ENCODE assay signal across 9 mouse cellular contexts in genomic region chr7:126775185-126775977, GRCm38 (mm10). TPM values are rescaled to one million over a fixed set of nuclear protein-coding genes. Genes with fewer than 3 reads are reported as not detected.
DNase-seq lines count a peak whose midpoint lies in the region; ATAC-seq and TF ChIP-seq lines count a peak whose summit lies in the region.
"Had no signal": no experiment of that assay in that cellular context is flagged by ENCODE, and none has a peak within 500 bp of the region (broad histone marks: within the 10 kb centered on the region; RNA-seq: fewer than 3 reads in every experiment).

No protein-coding gene starts in this region.

- DNase-seq in kidney, postnatal 14 days, result no peak
- DNase-seq in right cerebral cortex, adult 2 months (ENCODE audit: low spot score in 2 of 2), result no peak
- no peak for DNase-seq in gastrocnemius, postnatal 4 days (ENCODE audit: low spot score in 2 of 2)
- DNase-seq in urinary bladder, adult 2 months (ENCODE audit: low spot score), result no peak
- DNase-seq: adrenal gland, postnatal 36 days had no signal

- 0 out of 2 replicates have a peak overlapping the region, but pooled peaks have one; percentile 21 for H3K27ac ChIP-seq in kidney, embryonic 16.5 days (ENCODE audit: low read length)
- no peak overlapping the region for H3K27ac ChIP-seq in bone marrow, adult 2 months (ENCODE audit: control insufficient read depth, insufficient read depth, low read depth, low read length, poor library complexity)
- H3K27ac ChIP-seq in hindbrain, embryonic 12.5 days, result peak overlapping the region; percentile 88; the same call in 1 of the 2 replicates
- 0 out of 2 replicates have a peak overlapping the region, but pooled peaks have one; percentile 91 for H3K27ac ChIP-seq in midbrain, embryonic 16.5 days (ENCODE audit: low read length)

- ATAC-seq in kidney, embryonic 16.5 days (ENCODE audit: low FRiP score, low TSS enrichment), result no peak
- no peak for ATAC-seq in hindbrain, embryonic 12.5 days (ENCODE audit: low FRiP score)
- no peak for ATAC-seq in midbrain, embryonic 16.5 days

- no peak for TF ChIP-seq POLR2A in bone marrow, adult 2 months (IDR thresholded peaks at IDR 0.05; ENCODE audit: borderline replicate concordance, control insufficient read depth, low read depth, low read length)

- no peak overlapping the region for H3K9ac ChIP-seq in kidney, embryonic 16.5 days (replicated peaks; ENCODE audit: low read length)
- no peak overlapping the region for H3K9ac ChIP-seq in hindbrain, embryonic 12.5 days
- peak overlapping the region; percentile 96; the same call in 1 of the 2 replicates for H3K9ac ChIP-seq in midbrain, embryonic 16.5 days (ENCODE audit: low read depth, low read length)

- 79% methylated on average over 10 of the region's 10 CpGs for WGBS in kidney, embryonic 16.5 days
- 50% methylated on average over 10 of the region's 10 CpGs for WGBS in bone marrow, adult 2 months
- 87% methylated on average over 10 of the region's 10 CpGs for WGBS in hindbrain, embryonic 12.5 days
- WGBS in midbrain, embryonic 16.5 days, result 88% methylated on average over 10 of the region's 10 CpGs

- H3K4me3 ChIP-seq in kidney, embryonic 16.5 days (ENCODE audit: low read length), result no peak overlapping the region
- H3K4me3 ChIP-seq in bone marrow, adult 2 months (replicated peaks; ENCODE audit: control insufficient read depth, low read depth, low read length), result no peak overlapping the region
- no peak overlapping the region for H3K4me3 ChIP-seq in hindbrain, embryonic 12.5 days
- H3K4me3 ChIP-seq in midbrain, embryonic 16.5 days (ENCODE audit: low read depth, low read length), result no peak overlapping the region

- H3K36me3 ChIP-seq in kidney, embryonic 16.5 days (ENCODE audit: insufficient read depth, low read length), result peaks cover 11% of the 10 kb centered on the region; the same call in 1 of the 2 replicates
- peaks cover 18% of the 10 kb centered on the region for H3K36me3 ChIP-seq in hindbrain, embryonic 12.5 days
- H3K36me3 ChIP-seq in midbrain, embryonic 16.5 days (ENCODE audit: control insufficient read depth, insufficient read depth, low read length), result no peaks in the 10 kb centered on the region

- no peaks in the 10 kb centered on the region for H3K27me3 ChIP-seq in kidney, embryonic 16.5 days (ENCODE audit: insufficient read depth, low read length)
- H3K27me3 ChIP-seq in hindbrain, embryonic 12.5 days, result no peaks in the 10 kb centered on the region
- no peaks in the 10 kb centered on the region for H3K27me3 ChIP-seq in midbrain, embryonic 16.5 days (ENCODE audit: control insufficient read depth, insufficient read depth, low read depth, low read length)

- peak; percentile 57 for TF ChIP-seq CTCF in bone marrow, adult 2 months (IDR thresholded peaks at IDR 0.05; ENCODE audit: control insufficient read depth, insufficient read depth, low read length)

- H3K4me2 ChIP-seq in kidney, embryonic 16.5 days (replicated peaks; ENCODE audit: low read depth, low read length), result no peak overlapping the region
- H3K4me2 ChIP-seq in hindbrain, embryonic 12.5 days (replicated peaks), result peak overlapping the region; percentile 95
- no peak overlapping the region for H3K4me2 ChIP-seq in midbrain, embryonic 16.5 days (ENCODE audit: low read length)

- no peaks in the 10 kb centered on the region for H3K9me3 ChIP-seq in kidney, embryonic 16.5 days (ENCODE audit: low read length)
- no peaks in the 10 kb centered on the region for H3K9me3 ChIP-seq in hindbrain, embryonic 12.5 days (replicated peaks)
- no peaks in the 10 kb centered on the region for H3K9me3 ChIP-seq in midbrain, embryonic 16.5 days (replicated peaks; ENCODE audit: control insufficient read depth, low read length, poor library complexity, severe bottlenecking)

- H3K4me1 ChIP-seq in kidney, embryonic 16.5 days (ENCODE audit: insufficient read depth, low read length), result peaks cover 33% of the 10 kb centered on the region
- H3K4me1 ChIP-seq in bone marrow, adult 2 months (ENCODE audit: control insufficient read depth, insufficient read depth, low read length), result peaks cover 10% of the 10 kb centered on the region
- peaks cover 35% of the 10 kb centered on the region for H3K4me1 ChIP-seq in hindbrain, embryonic 12.5 days
- H3K4me1 ChIP-seq in midbrain, embryonic 16.5 days (ENCODE audit: control insufficient read depth, insufficient read depth, low read length), result peaks cover 29% of the 10 kb centered on the region

RNA-seq across cellular contexts. Expression of gene Ypel3, which starts 1.4 kb away (rescaled TPM):
- polyA plus RNA-seq in kidney, embryonic 16.5 days (2015; fragmentation: Nextera tagmentation; extraction: Ambion mirVana), result 95.8 and 101 TPM in 2 replicates
- polyA plus RNA-seq in bone marrow, adult 2 months (2011; ENCODE audit: insufficient read depth, insufficient read length, low replicate concordance, missing spikeins), result 236 and 411 TPM in 2 replicates
- polyA plus RNA-seq in hindbrain, embryonic 12.5 days (2016; fragmentation: Nextera tagmentation; extraction: Ambion mirVana), result 140 and 144 TPM in 2 replicates
- polyA plus RNA-seq in midbrain, embryonic 16.5 days (2015; fragmentation: Nextera tagmentation; extraction: Ambion mirVana), result 162 and 191 TPM in 2 replicates
- 10 to 100 TPM; 61.7 to 82.5 TPM for total RNA-seq in gastrocnemius, postnatal 4 days (2021)
- 188 and 213 TPM in 2 replicates for polyA plus RNA-seq in urinary bladder, adult 2 months (2012; rRNA removed)

RNA-seq across cellular contexts. Expression of gene Tbx6, which starts 5.9 kb away (rescaled TPM):
- 0.29 and 0.78 TPM in 2 replicates for polyA plus RNA-seq in kidney, embryonic 16.5 days (2015; fragmentation: Nextera tagmentation; extraction: Ambion mirVana)
- polyA plus RNA-seq in bone marrow, adult 2 months (2011; ENCODE audit: insufficient read depth, insufficient read length, low replicate concordance, missing spikeins), result 7.5 and 13.7 TPM in 2 replicates
- 0.48 and 1.1 TPM in 2 replicates for polyA plus RNA-seq in hindbrain, embryonic 12.5 days (2016; fragmentation: Nextera tagmentation; extraction: Ambion mirVana)
- 0.51 and 0.64 TPM in 2 replicates for polyA plus RNA-seq in midbrain, embryonic 16.5 days (2015; fragmentation: Nextera tagmentation; extraction: Ambion mirVana)
- total RNA-seq in gastrocnemius, postnatal 4 days (2021), result 1 to 10 TPM in 1 of 2 experiments, under 1 TPM in 1; 0.44 to 1.1 TPM
- 1.3 and 1.4 TPM in 2 replicates for polyA plus RNA-seq in urinary bladder, adult 2 months (2012; rRNA removed)

RNA-seq across cellular contexts. Expression of gene Gdpd3, which starts 9.2 kb away (rescaled TPM):
- 1.8 and 2.0 TPM in 2 replicates for polyA plus RNA-seq in kidney, embryonic 16.5 days (2015; fragmentation: Nextera tagmentation; extraction: Ambion mirVana)
- polyA plus RNA-seq in bone marrow, adult 2 months (2011; ENCODE audit: insufficient read depth, insufficient read length, low replicate concordance, missing spikeins), result 20.1 and 40.1 TPM in 2 replicates
- 1.4 TPM in 2 replicates for polyA plus RNA-seq in hindbrain, embryonic 12.5 days (2016; fragmentation: Nextera tagmentation; extraction: Ambion mirVana)
- polyA plus RNA-seq in midbrain, embryonic 16.5 days (2015; fragmentation: Nextera tagmentation; extraction: Ambion mirVana), result 0.95 and 1.5 TPM in 2 replicates
- total RNA-seq in gastrocnemius, postnatal 4 days (2021), result 1 to 10 TPM; 4.8 to 5.1 TPM
- polyA plus RNA-seq in urinary bladder, adult 2 months (2012; rRNA removed), result 15.7 and 28.5 TPM in 2 replicates

RNA-seq across cellular contexts. Expression of gene Mapk3, which starts 16.0 kb away (rescaled TPM):
- 77.9 and 79.5 TPM in 2 replicates for polyA plus RNA-seq in kidney, embryonic 16.5 days (2015; fragmentation: Nextera tagmentation; extraction: Ambion mirVana)
- polyA plus RNA-seq in bone marrow, adult 2 months (2011; ENCODE audit: insufficient read depth, insufficient read length, low replicate concordance, missing spikeins), result 78.4 and 117 TPM in 2 replicates
- 63.6 and 67.8 TPM in 2 replicates for polyA plus RNA-seq in hindbrain, embryonic 12.5 days (2016; fragmentation: Nextera tagmentation; extraction: Ambion mirVana)
- 111 and 112 TPM in 2 replicates for polyA plus RNA-seq in midbrain, embryonic 16.5 days (2015; fragmentation: Nextera tagmentation; extraction: Ambion mirVana)
- total RNA-seq in gastrocnemius, postnatal 4 days (2021), result 10 to 100 TPM; 65.0 to 66.7 TPM
- 214 TPM in 2 replicates for polyA plus RNA-seq in urinary bladder, adult 2 months (2012; rRNA removed)

RNA-seq across cellular contexts. Expression of gene Ppp4c, which starts 16.9 kb away (rescaled TPM):
- 267 and 271 TPM in 2 replicates for polyA plus RNA-seq in kidney, embryonic 16.5 days (2015; fragmentation: Nextera tagmentation; extraction: Ambion mirVana)
- 90.6 and 130 TPM in 2 replicates for polyA plus RNA-seq in bone marrow, adult 2 months (2011; ENCODE audit: insufficient read depth, insufficient read length, low replicate concordance, missing spikeins)
- 286 and 294 TPM in 2 replicates for polyA plus RNA-seq in hindbrain, embryonic 12.5 days (2016; fragmentation: Nextera tagmentation; extraction: Ambion mirVana)
- 155 and 182 TPM in 2 replicates for polyA plus RNA-seq in midbrain, embryonic 16.5 days (2015; fragmentation: Nextera tagmentation; extraction: Ambion mirVana)
- total RNA-seq in gastrocnemius, postnatal 4 days (2021), result 10 to 100 TPM; 74.6 to 74.7 TPM
- 106 and 121 TPM in 2 replicates for polyA plus RNA-seq in urinary bladder, adult 2 months (2012; rRNA removed)
